Mouse (Mus musculus): Measurements from ENCODE around the gene Smoc1. TPM values are rescaled to one million over a fixed set of nuclear protein-coding genes. Genes with fewer than 3 reads are reported as not detected.

Smoc1 gene
- total RNA-seq, 2 experiments from 2014 or later = 5.9 to 8.2 TPM

DNA sequence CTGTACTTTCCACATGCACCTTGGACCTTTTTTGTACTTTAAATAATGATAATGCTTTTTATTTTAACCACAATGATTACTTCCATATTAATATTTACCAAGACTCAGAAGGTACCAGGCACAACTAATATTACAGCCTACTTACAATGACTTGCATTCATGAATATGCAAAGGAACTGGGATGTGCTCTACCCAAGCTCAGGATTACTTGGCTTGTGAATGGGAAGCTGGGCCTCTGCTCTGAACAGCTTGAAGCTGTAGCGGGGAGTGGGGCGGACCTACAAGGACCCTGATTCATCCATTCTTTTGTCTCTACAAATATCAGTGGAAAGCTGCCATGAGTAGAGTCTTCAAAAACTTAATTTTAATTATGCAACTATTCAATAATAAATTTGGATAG lies 47.5 kb downstream of the Smoc1 start:
- intact Hi-C loops (cut with DNase I) = no loop called here
- DNase-seq = no peak

GRCm38 (mm10) chr12:81074941-81075340 lies 48.3 kb downstream of the Smoc1 start:
- intact Hi-C loops (cut with DNase I) = no loop called here

GRCm38 (mm10) chr12:81077953-81078646 lies 51.5 kb downstream of the Smoc1 start:
- no peak for DNase-seq
- intact Hi-C loops (cut with DNase I) = no loop called here

More at GRCm38 (mm10) chr12:81074941-81075340, 48.3 kb downstream of the Smoc1 start:
- no peak for DNase-seq

DNA sequence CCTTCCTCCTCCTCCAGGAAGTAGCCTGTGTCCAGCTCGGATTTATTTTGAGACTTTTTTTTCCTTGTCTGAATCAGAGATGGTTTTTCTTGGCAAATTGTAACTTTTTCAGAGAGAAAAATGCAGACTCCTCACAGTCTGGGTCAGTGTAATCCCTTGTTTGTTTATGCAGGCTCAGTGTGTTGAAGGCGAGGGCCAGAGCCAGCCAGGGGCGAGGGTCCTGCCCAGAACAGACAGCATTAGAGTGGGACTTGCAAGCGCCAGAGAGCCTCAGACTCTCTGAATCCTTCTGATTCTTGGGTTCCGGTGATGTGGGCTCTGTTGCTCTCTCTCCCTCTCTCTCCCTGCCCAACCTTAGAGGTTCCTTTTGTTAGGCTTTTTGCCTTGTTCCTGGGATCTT lies 53.7 kb downstream of the Smoc1 start:
- intact Hi-C loops (cut with DNase I) = no loop called here
- no peak for DNase-seq

- intact Hi-C loops (cut with DNase I) = no loop called here
- DNase-seq = no peak
These were observed 54.4 kb downstream of the Smoc1 start for GRCm38 (mm10) chr12:81081031-81081430.

- no peak for DNase-seq
- intact Hi-C loops (cut with DNase I) = no loop called here
These were observed 56.5 kb downstream of the Smoc1 start for GRCm38 (mm10) chr12:81083146-81083545.

GRCm38 (mm10) chr12:81085244-81085643 lies 58.6 kb downstream of the Smoc1 start:
- no peak for DNase-seq
- intact Hi-C loops (cut with DNase I) = no loop called here

DNA sequence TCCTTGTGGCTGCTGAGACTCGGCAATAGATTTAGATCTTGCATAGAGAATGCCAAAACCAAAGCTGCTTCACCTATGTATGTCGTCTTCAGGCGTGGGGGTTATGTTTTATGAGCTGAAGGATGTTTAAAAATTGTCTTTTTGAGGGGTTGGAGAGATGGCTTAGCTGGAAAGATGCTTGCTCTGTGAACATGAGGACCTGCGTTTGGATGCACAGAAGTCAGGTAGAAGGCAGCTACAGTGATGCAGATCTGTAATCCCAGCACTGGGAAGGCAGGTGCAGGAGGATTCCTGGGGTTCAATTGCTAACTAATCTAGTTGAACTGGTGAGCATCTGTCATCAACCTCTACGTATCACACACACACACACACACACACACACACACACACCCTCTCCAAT lies 61.5 kb downstream of the Smoc1 start:
- intact Hi-C loops (cut with DNase I) = no loop called here
- DNase-seq = no peak

- DNase-seq = no peak
- intact Hi-C loops (cut with DNase I) = no loop called here
These were observed 65.0 kb downstream of the Smoc1 start for GRCm38 (mm10) chr12:81091641-81092040.

DNA sequence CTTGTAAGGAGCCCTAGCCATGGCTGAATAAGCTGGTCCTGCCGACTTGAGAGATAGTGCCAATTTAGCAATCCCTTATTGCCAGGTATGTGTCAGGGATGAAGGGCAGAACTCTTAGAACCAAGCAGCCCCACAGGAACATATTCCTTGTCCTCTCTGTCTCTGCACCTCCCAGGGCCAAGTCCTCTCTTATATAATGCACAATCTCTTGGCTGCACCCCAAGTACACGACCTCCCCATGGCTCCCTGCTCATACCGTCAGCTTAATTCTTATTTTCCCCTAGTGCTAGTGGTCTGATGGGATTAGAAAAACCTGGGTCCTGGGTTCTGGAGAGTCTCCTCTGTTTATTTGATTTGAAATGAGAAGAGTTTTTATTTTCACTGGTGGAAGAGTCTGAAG lies 66.0 kb downstream of the Smoc1 start:
- intact Hi-C loops (cut with DNase I) = no loop called here
- no peak for DNase-seq

DNA sequence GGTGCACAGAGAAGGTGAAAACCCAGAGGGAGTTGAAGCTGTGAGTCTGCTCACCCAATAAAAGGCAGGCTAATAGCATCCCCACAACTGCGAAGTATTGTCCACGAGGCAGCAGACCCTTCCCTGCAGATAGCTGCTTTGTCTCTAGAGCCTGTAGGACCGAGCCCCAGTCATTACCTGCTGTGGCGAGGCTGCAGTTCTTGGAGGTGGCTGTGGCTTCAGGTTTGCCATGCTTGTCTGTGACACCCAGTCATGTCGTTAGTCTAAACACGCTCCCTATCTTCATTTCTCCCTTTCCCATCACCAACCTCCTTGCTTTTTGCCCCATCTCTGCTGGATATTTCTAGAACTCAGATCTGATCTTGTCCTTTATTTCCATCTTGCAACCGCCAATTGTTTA lies 66.6 kb downstream of the Smoc1 start:
- intact Hi-C loops (cut with DNase I) = no loop called here
- no peak for DNase-seq

GRCm38 (mm10) chr12:81094766-81095405 lies 68.3 kb downstream of the Smoc1 start:
- intact Hi-C loops (cut with DNase I) = no loop called here

GRCm38 (mm10) chr12:81097267-81097666 lies 70.7 kb downstream of the Smoc1 start:
- no peak for DNase-seq
- intact Hi-C loops (cut with DNase I) = no loop called here

More at GRCm38 (mm10) chr12:81094766-81095405, 68.3 kb downstream of the Smoc1 start:
- no peak for DNase-seq

GRCm38 (mm10) chr12:81097738-81098137 lies 71.1 kb downstream of the Smoc1 start:
- DNase-seq = no peak
- intact Hi-C loops (cut with DNase I) = no loop called here

DNA sequence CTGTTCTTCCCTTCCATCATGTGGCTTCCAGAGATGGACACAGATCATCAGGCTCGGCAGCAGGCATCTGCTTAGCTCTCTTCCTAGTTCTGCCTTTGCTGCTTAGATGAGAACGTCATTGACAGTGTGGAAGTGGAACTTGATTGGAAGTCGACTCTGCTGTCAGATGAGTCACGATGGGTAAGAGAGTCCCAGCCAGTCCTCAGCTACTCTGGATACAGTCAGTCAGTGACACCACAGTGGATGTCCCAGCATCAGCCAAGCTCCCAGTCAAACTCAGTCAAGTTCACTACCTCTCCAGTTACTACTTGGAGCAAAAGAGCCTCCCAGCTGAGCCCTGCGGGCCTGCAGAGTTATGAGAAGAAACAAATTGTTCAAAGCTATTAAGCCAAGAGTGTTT lies 72.6 kb downstream of the Smoc1 start:
- DNase-seq = no peak
- intact Hi-C loops (cut with DNase I) = no loop called here

DNA sequence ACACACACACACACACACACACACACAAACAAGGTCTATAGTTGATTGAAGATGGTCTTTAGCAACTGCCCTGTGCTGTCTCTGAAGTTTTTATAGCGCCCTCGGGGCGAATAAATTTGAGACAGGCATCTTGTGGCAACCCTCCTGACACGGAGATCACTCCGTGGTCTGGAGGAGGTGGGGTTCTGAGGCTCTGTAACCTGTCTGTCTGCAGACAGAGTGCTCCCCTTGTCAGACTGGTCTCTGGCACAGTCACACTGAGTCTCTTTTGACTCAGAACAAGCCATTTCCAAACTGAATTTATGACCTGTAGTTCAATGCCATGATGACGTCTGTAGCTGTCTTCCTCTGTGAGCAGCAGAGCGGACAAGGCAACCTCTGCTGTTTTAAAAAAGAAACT lies 75.1 kb downstream of the Smoc1 start:
- intact Hi-C loops (cut with DNase I) = no loop called here
- no peak for DNase-seq

DNA sequence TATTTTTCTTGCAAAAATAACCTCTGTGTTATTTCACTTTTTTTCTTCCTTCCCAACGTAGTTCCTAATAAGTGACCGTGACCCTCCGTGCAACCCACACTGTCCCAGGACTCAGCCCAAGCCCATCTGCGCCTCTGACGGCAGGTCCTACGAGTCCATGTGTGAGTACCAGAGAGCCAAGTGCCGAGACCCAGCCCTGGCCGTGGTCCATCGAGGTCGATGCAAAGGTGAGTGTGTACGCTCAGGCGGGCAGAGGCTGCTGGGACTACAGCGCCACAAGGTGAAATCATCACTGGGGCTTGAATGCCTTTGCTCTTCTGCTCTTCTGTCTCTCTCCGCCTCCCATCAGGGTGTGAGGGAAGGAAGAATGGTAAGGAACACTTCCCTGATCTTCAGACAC lies 77.9 kb downstream of the Smoc1 start:
- intact Hi-C loops (cut with DNase I) = no loop called here
- no peak for DNase-seq

DNA sequence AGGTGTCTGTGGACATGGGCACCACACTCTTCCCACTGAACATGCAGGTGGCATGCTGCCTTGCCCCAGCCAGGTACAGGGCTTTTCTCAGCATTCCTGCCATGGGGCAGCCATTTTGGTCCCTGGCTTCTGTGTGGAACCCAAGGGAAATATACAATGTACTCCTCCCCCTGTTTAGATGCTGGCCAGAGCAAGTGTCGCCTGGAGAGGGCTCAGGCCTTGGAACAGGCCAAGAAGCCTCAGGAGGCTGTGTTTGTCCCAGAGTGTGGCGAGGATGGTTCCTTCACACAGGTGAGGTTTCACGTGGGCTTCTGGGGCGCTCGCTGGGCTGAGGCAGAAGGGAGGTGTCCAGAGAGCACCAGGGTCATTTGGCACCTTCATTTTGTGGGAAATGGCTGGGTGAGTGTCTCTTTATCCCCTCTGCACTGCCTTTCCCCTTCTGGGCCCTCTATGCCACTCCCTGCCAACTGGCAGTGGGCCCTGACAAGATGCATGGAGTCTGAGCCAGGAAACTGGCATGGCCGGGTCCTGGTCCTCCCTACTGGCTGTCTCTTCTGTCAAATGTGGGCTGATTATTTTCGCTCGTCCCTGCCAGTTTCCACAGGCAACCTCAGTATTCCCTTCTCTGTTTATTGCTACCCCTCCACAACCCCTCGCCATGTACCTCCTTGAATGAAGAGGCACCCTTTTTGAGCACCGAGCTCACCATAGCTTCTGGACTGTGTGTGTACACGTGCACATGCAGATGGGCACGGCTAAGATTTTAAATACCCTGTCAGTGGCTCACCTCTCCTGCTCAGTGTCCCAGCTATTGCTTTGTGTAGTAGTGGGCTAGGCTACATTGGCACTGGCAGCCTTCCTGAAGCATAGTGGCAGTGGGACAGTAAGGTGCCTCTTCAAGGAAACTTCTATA lies 79.4 kb downstream of the Smoc1 start:
- DNase-seq = peak; percentile 36 to 52
- intact Hi-C loops (cut with DNase I) = no loop called here

DNA sequence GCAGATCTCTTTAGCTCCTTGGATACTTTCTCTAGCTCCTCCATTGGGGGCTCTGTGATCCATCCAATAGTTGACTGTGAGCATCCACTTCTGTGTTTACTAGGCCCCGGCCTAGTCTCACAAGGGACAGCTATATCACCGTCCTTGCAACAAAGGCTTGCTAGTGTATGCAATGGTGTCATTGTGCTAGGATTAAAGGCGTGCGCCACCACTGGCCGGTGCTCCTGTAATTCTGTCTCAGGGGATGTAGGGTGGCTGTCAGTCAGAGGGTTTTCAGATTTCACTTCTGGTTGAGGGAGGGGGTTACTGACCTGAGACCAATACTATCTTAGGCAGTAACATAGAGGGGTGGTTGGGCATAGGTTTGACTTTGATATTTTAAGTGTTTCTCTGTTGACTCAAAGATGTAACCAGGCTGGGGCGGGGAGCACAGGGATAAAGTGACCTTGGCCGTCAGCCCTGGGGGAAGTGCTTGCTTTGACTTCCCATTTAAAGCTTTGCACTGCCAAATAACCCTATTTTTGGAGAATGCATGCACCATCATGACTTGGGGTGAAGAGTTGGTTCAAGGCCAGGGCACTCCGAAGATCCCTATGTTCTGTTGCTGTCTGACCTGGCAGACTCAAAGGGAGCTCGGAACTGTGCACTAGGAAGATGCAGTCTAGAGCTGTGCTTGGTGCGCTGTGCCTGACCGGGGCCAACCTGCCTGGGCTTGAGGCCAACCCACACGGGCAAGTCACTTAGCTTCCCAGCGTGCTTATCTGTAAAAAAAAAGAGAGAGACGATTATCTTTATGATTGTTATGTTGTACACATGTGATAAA lies 80.9 kb downstream of the Smoc1 start:
- intact Hi-C loops (cut with DNase I) = no loop called here

DNA sequence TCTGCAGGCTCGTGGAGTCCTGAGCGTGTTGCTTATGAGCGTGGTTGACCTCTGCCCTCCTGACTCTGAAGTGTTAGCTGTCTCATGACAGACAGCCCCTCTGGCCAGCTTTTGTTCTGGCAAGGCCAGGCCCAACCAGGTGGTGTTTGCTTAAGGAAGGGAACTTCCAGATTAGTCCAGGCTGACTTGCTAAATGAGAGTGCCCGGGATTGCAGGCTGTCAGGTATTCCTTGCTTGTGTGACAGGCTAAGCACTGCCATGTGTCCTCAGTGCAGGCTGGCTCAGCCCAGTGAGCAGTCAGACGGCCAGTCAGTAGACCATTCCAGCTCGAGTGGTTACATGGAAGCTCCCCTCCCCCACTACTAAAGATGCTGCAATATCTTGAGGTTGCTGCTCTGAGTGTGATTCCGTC lies 82.0 kb downstream of the Smoc1 start:
- intact Hi-C loops (cut with DNase I) = no loop called here
- peak in 1 of 2 experiments; percentile 16 for DNase-seq

More for the DNA sequence above, 80.9 kb downstream of the Smoc1 start:
- no peak for DNase-seq

Data from heart, postnatal 36 days (tissue).